Mouse (Mus musculus): ENCODE data around the gene Isyna1. TPM values are rescaled to one million over a fixed set of nuclear protein-coding genes. Genes with fewer than 3 reads are reported as not detected.
A peak's percentile ranks its signal among the peaks of the same experiment; 100 is the strongest.

Gene Isyna1
- total RNA-seq, 2 experiments from 2014 or later, result 115 to 165 TPM

DNA sequence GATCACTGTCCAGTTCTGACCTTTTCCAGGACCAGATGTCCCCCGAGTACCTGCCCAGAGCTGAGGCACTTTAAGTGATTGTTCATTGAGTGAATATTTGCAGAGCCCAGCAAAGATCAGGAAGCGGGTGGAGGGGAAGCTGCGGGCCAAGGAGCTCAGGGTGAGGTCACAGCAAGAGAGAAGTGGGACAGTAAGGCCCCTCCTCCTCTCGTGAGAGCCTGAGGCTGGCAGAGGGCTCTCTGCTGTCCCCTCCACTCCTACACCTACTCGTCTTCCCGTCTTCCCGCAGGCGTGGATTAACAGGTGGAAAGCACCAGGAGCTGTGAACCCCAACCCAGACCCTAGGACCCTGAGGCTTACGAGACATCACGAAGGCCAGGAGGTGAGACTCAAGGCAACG, 22.5 kb downstream of the Isyna1 start:
- no peak for DNase-seq (ENCODE audit: low spot score in 2 of 2)

DNA sequence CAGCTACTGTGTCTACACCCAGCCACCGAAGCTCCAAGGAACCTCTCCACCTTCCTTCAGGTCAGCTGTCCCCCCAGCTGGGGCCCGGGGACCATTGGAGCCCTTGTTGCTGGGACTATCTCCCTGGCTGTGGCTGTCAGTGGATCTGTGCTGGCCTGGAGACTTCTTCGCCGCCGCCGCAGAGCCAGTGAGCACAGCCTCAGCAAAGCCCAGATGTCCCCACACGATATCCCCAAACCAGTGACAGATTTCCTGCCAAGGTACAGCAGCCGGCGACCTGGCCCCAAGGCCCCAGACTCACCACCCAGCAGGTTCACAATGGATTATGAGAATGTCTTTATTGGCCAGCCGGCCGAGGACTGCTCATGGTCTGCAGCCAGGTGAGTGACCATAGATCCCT, 23.8 kb downstream of the Isyna1 start:
- no peak for DNase-seq (ENCODE audit: low spot score in 2 of 2)

DNA sequence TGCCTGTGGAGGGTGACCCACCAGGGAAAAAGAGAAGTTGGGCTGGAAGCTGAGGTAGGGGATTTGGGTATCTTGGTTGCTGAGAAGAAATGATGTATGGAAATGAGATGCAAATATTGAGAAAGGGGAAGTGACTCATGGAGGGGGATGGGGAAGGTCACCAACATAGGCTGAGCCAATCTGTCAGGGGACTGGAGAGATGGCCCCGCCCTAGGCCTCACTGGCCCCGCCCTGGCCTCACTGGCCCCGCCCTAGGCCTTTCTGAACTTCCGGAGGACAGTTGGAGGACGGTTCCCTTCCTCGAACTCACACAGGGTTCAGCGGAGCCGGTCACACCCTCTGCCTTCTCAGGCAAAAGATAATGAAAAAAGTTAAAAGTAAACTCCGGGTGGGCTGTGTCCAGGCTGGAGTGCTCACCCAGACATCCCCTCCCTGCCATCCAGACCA, 24.7 kb downstream of the Isyna1 start:
- no peak for DNase-seq (ENCODE audit: low spot score in 2 of 2)

DNA sequence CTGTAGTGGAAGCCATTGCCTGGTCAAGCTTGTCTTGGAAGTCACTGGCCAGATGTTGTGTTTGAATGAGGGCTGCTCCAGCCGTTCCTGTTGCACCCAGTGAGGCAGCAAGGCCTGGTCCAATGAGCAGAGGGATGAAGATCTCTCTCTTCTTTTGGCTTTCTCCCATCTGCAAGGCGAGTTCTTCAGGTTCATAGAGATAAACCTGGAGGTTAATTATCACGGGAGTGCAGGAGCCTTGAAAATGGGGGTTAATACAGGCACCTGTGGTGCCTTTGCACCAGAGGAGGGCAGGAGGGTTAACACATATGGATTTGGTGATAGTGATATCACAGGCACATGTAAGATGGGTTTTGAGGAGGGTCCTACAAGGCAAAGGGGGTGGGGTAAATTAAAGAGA, 28.0 kb downstream of the Isyna1 start:
- DNase-seq (ENCODE audit: low spot score in 2 of 2), result no peak

DNA sequence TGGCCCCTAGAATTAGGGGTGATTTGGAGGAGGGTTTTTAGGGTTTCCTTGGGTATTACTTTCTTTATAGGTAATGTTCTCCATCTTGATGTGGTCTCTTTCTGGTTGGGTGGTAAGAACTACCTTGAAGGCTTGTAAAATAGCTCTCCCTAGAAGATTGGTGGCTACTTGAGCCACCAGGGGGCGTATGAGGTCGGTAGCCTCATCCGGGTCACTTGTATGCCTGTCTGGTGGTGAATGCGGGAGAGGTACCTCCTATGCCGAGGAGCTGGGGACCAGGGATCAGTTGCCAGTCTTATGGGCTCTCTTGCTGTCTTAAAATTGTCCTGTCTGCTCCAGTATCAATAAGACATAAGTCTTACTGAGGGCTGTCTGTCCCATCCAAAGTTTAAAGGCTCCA, 30.9 kb downstream of the Isyna1 start:
- peak; percentile 52 to 67 for DNase-seq (ENCODE audit: low spot score in 2 of 2)

DNA sequence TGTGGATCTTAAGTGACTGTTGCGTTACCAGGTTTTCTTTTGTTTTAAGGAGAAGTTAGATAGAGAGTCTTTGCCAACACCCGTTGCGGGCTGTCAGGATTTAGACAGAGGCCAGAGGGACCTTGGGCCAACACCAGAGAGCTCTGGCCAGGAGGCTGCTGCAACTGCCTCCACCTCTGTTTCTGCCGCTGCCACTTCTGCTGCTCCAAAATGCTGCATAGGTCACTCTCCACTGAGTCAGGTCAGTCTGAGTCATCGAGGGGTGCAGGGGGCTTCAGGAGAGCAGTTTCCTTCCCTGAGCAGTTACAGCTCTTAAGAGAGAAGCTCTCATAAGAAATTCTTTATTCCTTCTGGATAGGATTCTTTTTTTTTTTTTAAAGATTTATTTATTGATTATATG, 32.9 kb downstream of the Isyna1 start:
- no peak for DNase-seq (ENCODE audit: low spot score in 2 of 2)

DNA sequence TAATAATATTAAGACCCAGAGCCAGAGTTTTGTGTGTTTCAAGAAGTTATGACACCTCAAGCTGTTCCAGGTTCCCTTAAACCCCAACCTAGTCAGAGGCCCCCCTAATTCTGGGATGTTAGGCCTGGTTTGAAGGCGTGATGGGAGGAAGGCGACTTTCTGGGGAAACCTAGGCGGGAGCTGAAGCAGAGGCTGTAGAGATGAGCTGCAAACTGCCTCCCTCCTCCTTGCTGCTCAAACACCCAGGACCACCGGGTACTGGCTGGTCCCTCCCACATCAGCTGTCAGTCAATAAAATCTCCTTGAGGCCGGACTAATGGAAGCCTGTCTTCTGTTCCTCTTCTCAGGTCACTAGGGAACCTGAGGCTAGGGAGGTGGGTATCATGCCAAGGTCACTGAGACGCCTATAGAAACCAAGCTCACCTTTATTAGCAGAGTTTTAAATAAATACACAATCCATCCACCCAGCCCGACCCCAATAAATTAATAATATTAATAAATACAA, 34.9 kb downstream of the Isyna1 start:
- DNase-seq (ENCODE audit: low spot score in 2 of 2), result no peak

DNA sequence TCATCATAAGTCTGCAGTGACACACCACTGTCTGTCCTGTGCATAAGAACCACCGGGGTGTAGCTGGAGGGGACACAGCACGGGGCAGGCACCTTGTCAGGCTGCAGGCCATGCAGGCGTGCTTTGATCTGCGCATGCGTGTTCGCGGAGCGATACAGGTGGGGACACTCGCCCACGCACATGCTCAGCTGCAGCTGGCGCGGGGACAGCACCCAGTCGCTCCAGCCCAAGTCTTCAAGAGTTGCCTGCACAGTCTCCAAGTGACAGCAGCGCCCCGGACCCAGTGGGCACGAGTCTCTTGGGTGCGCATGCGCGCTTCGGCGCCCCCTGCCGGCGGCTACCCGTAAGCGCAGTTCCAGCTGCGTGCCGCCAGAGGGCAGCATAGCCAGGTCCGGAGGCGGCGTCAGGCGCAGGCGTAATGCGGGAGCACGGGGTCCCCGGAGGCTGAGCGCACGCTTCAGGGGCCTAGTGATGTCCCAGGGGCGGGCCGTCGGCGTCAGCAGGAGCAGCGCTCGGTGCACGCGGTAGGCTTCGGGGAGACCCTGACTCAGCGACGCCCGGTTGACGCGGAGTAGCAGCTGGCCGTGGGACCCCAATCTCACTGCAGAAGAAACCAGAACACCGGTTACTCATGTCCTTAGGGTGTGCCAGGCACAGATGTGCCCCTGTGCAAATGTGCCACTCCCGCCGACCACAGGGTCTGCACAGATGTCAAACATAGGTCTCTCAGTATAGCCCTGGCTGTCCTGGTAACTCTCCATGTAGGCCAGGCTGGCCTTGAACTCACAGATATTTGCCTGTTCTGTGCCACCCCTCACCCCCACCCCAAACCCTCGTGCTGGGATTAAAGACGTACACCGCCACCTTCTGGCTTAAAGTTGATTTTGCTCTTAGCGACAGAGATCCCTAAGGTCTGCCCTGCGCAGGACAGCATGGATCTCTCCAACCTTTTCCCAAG, 35.7 kb downstream of the Isyna1 start:
- peak; percentile 91 to 94 for DNase-seq (ENCODE audit: low spot score in 2 of 2)

DNA sequence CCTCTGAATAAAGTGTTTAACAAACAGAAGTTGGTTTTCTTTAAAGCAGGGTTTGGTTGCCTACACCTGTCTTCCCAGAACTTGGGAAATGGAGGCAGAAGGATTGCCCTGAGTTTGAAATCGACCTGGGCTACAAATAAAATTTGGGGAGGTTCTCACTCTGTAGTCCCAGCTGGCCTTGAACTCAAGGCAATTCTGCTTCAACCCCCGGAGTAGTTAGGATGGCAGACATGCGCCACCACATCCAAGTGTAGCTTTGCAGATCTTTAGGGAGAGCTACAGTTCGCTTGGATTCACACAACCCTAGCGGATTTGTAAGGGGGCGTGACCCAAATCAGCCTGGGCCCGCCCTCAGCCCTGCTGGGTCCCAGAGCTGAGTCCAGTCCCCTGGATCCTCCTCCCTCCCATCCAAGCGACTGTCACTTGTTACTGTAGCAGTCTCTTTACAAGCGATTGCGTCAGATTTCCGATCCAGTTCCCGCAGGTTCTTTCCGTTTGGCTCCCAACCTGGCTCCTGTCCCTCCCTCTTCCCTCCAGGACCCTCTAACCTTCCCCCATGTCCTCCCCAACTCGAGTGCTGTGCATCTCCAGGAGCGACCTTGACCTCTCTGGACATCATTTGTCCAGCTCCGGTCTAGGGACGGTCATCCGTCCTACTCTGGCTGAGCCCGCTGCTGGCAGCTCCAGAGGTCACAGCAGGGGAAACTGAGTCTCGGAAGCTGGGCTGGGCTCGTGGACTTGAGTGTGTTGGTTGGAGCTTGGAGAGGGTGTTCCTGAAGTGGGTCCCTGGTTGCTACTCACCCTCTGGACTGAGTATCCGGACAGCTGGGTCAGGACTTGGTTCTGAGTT, 36.6 kb downstream of the Isyna1 start:
- DNase-seq (ENCODE audit: low spot score in 2 of 2), result peak; percentile 57 to 64

DNA sequence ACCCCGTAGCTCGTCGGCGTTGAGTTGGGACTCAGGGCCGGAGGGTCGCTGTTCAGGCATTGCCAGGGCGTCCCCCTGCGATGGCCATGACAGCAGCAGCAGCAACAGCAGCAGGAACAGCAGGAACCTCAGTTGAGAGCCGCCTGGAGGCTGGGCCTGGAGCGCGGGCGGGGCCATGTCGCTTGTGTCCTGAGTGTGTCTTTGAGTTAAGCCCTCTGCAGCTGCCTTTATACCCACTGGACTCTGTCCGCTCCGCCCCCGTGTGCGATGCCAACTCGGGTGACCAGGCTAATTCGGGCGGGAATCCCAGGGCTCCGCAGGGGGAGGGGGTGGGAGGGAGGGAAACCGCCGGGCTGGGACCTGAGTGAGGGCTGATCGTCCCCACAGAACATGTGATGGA, 37.3 kb downstream of the Isyna1 start:
- peak in 1 of 2 experiments; percentile 51 for DNase-seq (ENCODE audit: low spot score in 2 of 2)

DNA sequence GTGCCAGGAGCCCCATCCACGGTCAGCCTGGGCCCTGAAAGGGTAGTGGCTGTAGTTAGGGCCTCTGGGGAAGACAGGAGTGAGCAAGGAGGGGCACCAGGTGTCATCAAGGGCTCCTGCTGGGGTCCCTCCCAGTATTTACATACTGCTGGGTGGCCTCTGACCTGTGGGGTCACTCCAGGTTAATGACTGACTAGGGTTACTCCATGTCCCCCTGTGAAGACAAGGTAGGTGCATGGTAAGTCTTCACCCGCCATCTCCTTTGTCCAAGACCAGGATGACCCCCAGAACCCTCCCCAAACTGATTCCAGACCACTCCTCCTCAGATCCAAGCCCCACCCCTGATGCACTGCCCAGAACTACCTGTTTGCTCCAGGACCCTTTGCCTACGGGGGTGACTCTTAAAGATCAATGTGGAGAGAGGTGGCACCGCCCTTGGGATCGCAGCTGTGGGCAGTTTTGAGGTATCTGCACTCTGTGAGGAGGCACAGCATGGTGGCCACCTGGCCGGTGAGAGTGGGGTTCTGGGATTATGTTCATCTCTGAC, 38.2 kb downstream of the Isyna1 start, which contains the start of gene Gdf15:
Gdf15 (minus strand) TSS at position 111 of the 547 bp plus-strand sequence.
- no peak for DNase-seq (ENCODE audit: low spot score in 2 of 2)

DNA sequence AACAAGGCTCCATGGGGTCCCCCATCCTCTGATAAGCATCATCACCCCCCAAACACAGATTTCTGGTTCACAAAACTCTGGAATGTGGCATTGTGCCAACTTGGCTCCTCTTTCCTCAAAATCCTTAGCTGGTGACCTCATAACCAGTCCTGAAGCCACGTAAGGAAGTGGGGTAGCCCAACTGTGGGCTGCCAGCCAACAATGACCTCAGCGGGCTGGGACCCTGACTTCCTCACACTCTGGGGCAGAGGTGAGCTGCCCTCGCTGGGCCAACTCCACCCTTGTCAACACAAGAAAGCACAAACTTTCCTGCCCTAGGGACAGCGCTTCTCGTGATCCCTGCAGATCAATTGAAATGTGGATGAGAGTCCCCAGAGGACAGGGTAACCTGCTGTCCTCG, 39.9 kb downstream of the Isyna1 start:
- DNase-seq (ENCODE audit: low spot score in 2 of 2), result peak; percentile 59 to 79

DNA sequence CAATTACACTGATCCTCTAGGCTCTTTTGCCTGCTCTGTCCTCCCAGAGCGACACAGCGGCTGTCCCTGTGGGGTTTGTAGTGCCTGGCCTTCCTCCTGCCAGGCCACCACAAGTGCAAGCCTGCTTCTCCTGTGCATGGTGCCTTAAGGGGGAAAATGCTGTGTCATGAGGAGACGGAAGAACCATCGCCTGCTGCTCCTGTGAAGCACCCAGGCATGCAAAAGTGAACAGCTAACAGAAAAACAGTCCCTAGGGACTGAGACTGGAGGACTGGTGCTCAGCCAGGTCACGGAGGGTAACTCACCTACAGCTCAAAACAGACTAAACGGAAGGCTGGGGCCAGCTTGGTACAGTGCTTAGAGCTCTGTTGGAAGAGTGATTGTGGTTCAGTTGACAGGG, 41.4 kb downstream of the Isyna1 start:
- DNase-seq (ENCODE audit: low spot score in 2 of 2), result no peak

DNA sequence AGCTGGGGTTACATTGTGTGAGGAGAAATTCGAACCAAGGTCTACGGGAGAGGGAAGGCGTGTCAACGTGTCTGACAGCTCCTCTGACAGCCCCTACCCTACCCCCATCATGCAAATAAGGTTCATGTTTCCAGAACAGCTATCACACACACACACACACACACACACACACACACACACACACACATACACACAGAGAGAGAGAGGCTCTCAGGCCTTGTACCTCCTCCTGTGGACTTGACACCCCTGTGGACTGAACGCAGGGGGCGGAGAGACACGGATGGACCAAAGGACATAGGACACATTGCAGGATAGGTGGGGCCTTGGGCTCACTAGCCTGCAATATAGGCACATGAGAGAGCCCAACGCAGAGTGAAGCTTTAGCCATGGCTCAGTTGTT, 42.7 kb downstream of the Isyna1 start:
- DNase-seq (ENCODE audit: low spot score in 2 of 2), result no peak

DNA sequence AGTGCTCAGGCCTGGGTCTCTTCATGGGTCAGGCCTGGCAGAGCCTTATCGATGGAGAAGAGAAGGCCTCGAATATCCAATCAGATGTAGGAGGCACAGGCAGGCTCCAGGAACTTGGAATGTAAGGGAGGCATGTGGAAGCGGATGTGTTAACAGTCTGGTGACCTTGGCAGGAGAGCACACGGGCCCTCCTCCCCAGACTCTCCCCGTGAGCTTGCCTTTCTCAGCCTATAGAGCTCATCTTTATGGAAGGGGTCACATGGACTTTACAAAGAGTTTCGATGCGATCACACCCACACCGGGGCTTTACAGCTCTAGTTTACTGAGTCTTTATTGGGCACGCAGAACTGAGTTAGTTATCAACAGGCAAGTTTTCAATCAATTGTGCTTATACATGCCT, 44.6 kb downstream of the Isyna1 start:
- DNase-seq (ENCODE audit: low spot score in 2 of 2), result no peak

DNA sequence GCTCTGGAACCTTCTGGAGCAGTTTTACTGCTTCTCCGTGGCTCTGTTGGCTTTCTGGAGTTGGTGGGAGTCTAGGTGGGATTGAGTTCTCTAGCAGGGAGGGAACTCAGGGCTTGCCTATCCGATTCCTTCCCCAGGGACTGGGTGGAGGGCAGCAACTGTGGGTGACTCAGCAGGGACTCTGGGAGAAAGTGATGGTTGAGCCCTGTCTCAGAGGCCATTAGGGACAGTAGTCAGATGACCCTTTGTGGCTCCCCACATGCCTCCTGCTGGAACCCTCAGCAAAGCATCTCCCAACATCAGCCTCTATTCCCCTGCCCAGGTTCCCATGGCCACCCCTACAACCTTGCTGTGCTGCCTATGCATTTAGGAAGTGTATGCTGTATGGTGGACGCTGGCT, 48.8 kb downstream of the Isyna1 start:
- no peak for DNase-seq (ENCODE audit: low spot score in 2 of 2)

DNA sequence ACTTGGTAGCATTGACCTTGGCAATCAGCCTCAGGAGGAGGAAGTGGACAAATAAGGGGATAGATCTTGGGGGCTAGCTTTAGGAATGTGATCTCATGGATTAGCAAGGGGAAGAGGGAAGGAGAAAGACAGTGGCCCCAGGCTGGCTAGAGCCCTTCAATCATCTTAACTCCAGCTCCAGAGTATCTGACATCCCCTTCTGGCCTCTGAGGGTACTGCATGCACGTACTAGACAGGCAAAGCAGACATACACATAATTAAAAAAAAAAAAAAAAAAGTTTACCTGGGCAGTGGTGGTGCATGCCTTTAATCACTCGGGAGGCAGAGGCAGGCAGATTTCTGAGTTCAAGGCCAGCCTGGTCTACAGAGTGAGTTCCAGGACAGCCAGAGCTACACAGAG, 49.9 kb downstream of the Isyna1 start:
- no peak for DNase-seq (ENCODE audit: low spot score in 2 of 2)

DNA sequence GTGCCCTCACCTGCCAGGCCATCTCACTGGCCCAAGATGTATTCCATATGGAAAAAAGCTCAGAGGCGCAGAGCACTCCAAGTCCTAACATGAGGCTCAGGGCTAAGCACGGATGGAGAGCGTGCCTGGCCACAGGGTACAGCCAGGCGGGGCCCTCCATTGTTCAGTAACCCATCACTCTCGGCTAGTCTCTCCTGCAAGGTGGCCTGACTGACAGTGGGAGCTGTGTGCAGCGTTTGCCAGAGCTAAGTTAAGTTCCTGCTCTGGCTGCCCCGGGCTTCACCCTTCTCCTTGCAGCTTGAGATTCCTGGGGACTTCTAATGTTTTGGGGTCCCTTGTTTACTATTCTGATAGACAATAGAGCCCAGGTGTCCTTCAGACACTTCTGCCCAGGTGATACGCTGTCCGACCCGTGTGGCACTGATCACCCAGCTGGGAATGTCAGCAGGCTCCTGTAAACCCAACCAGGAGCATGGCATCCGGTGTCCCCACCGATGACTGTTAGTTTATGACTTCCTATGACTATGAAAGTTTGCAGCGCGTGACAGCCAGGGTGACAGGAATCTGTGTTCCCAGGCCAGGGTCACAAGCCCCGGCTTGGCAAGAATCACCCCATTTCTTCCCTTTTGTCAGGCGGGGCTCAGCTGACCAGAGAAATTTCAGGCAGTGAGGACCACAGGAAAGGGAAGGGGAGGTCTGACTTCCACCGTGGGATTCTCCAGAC, 51.5 kb downstream of the Isyna1 start:
- DNase-seq (ENCODE audit: low spot score in 2 of 2), result peak; percentile 51 to 56

DNA sequence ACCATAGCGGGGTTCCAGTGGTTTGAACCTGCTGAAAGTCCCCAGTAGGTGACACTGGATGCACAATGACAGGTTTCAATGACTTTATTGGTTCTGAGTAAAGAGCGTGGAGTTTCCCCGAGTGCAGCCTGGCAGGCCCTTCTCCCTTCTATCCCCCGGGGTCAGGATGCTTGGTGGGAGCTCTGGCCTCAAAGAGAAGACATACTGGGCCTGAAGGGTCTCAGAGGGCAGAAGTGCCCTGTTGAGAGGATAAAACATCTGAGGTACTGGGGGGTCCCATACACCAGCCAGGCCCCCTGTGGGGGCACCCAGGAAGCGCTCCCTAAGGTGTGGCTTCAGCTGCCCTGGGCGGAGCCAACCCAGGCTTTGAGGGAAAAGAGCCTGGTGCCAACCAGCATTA, 52.2 kb downstream of the Isyna1 start:
- no peak for DNase-seq (ENCODE audit: low spot score in 2 of 2)

DNA sequence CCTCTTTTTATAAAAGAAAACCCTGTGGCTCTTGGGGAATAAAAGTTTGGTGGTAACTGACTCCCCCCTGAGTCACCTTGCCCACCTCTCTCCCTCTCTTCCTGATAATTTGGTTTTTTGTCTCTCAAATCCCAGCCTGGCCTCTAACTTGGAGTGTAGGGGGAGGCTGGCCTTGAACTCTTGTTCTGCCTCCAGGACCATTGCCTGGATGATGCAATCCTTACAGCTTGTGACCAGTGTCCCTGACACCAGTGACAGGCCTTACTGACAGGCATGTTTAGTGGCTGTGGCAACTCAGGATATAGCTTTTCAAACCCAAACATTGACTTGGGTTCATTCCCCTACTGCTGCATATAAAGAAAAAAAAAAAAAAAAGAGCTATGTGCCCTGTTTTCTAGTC, 52.6 kb downstream of the Isyna1 start:
- peak in 1 of 2 experiments; percentile 59 for DNase-seq (ENCODE audit: low spot score in 2 of 2)
